Mouse (Mus musculus) MEL (cell line): ENCODE measurements around the gene E2f2. TPM values are rescaled to one million over a fixed set of nuclear protein-coding genes. Genes with fewer than 3 reads are reported as not detected.

Source experiments
- DNase-seq: peaks from one replicate; pipeline ENCODE4 v3.0.0; 2011; ENCODE audit warnings: low read depth, low spot score
- H3K27ac ChIP-seq: 2 replicates; pipeline ENCODE4 v1.5.1; 2012; ENCODE audit warnings: low read depth, mild to moderate bottlenecking, control low read depth, low read length, moderate library complexity; ENCODE audit not compliant: control insufficient read depth
- H3K27me3 ChIP-seq, 2 experiments: fragments of 150-350 bp in 1 of 2; sonication (generic) in 1 of 2; 2 replicates each; pipeline ENCODE4 v1.6.1; 2012; ENCODE audit warnings: low read length in 2 of 2, mild to moderate bottlenecking in 2 of 2, improper control_type of control experiment in 1 of 2, moderate library complexity in 1 of 2; ENCODE audit not compliant: insufficient read depth in 2 of 2, control insufficient read depth in 1 of 2
- H3K36me3 ChIP-seq, 2 experiments: 2 replicates each; pipeline ENCODE4 v1.6.1; 2012 to 2014; ENCODE audit warnings: low read length in 2 of 2, improper control_type of control experiment in 1 of 2, inconsistent platforms in 1 of 2, mild to moderate bottlenecking in 1 of 2; ENCODE audit not compliant: insufficient read depth in 2 of 2, control insufficient read depth in 1 of 2
- H3K4me1 ChIP-seq, 2 experiments: fragments of 150-350 bp in 1 of 2; sonication (generic) in 1 of 2; 2 replicates each; pipeline ENCODE4 v1.6.1; 2012; ENCODE audit warnings: low read length in 2 of 2, improper control_type of control experiment in 1 of 2, mild to moderate bottlenecking in 1 of 2; ENCODE audit not compliant: insufficient read depth in 2 of 2, control insufficient read depth in 1 of 2
- H3K4me3 ChIP-seq, 2 experiments: fragments of 150-350 bp in 1 of 2; sonication (generic) in 1 of 2; 2 replicates each; pipeline ENCODE4 v1.5.1; 2012; ENCODE audit warnings: low read depth in 2 of 2, low read length in 2 of 2, mild to moderate bottlenecking in 2 of 2, moderate library complexity in 2 of 2, control low read depth in 1 of 2, improper control_type of control experiment in 1 of 2; ENCODE audit not compliant: control insufficient read depth in 1 of 2, insufficient read depth in 1 of 2
- H3K79me2 ChIP-seq: 2 replicates; pipeline ENCODE4 v1.6.1; 2012; ENCODE audit warnings: mild to moderate bottlenecking, low read length, moderate library complexity; ENCODE audit not compliant: control insufficient read depth, poor library complexity, insufficient read depth
- H3K9ac ChIP-seq: 2 replicates; pipeline ENCODE4 v1.6.1; 2012; ENCODE audit warnings: low read depth, mild to moderate bottlenecking, control low read depth, low read length, moderate library complexity; ENCODE audit not compliant: control insufficient read depth, poor library complexity, severe bottlenecking
- H3K9me3 ChIP-seq: fragments of 150-350 bp; sonication (generic); replicated peaks from 2 replicates; pipeline ENCODE4 v1.6.1; 2012; ENCODE audit warnings: mild to moderate bottlenecking, low read length, improper control_type of control experiment, moderate library complexity; ENCODE audit not compliant: insufficient read depth
- CHD2 ChIP-seq: IDR thresholded peaks from 2 replicates; pipeline ENCODE4 v1.6.1; 2011; ENCODE audit warnings: low read length, improper control_type of control experiment
- CTCF ChIP-seq, 3 experiments: IDR thresholded peaks in 2 of 3; conservative IDR thresholded peaks in 1 of 3; 2 replicates each; pipeline ENCODE4 v1.5.1; 2011 to 2012; ENCODE audit warnings: low read length in 3 of 3, low read depth in 2 of 3, mild to moderate bottlenecking in 2 of 3, improper control_type of control experiment in 1 of 3, inconsistent platforms in 1 of 3, mixed read lengths in 1 of 3, moderate library complexity in 1 of 3; ENCODE audit not compliant: control insufficient read depth in 1 of 3, insufficient read depth in 1 of 3, poor library complexity in 1 of 3, severe bottlenecking in 1 of 3
- ELF1 ChIP-seq: IDR thresholded peaks from 2 replicates; pipeline ENCODE4 v1.6.1; 2014; ENCODE audit warnings: low read depth, mild to moderate bottlenecking, inconsistent platforms, low read length, improper control_type of control experiment, moderate library complexity
- GABPA ChIP-seq: IDR thresholded peaks from 2 replicates; pipeline ENCODE4 v1.6.1; 2012; ENCODE audit warnings: low read depth, mild to moderate bottlenecking, inconsistent platforms, low read length, improper control_type of control experiment, moderate library complexity
- GATA1 ChIP-seq: IDR thresholded peaks from 2 replicates; pipeline ENCODE4 v1.6.1; 2011; ENCODE audit warnings: low read depth, low read length, improper control_type of control experiment
- JUND ChIP-seq: IDR thresholded peaks from 2 replicates; pipeline ENCODE4 v1.6.1; 2011; ENCODE audit warnings: low read depth, mild to moderate bottlenecking, improper control_type of control experiment, low read length
- MAFK ChIP-seq: IDR thresholded peaks from 2 replicates; pipeline ENCODE4 v1.6.1; 2011; ENCODE audit warnings: low read depth, mild to moderate bottlenecking, low read length, improper control_type of control experiment, borderline replicate concordance
- MAX ChIP-seq: IDR thresholded peaks from 2 replicates; pipeline ENCODE4 v1.6.1; 2011; ENCODE audit warnings: low read length, improper control_type of control experiment
- MXI1 ChIP-seq: IDR thresholded peaks from 2 replicates; pipeline ENCODE4 v1.6.1; 2011; ENCODE audit warnings: mild to moderate bottlenecking, low read depth, low read length, improper control_type of control experiment
- MYC ChIP-seq: IDR thresholded peaks from 2 replicates; pipeline ENCODE4 v1.6.1; 2011; ENCODE audit warnings: low read depth, mild to moderate bottlenecking, low read length, improper control_type of control experiment, moderate library complexity
- NELFE ChIP-seq: IDR thresholded peaks from 2 replicates; pipeline ENCODE4 v1.6.1; 2011; ENCODE audit warnings: low read depth, low read length, improper control_type of control experiment
- NRF1 ChIP-seq: IDR thresholded peaks from 2 replicates; pipeline ENCODE4 v1.6.1; 2014; ENCODE audit warnings: low read depth, mild to moderate bottlenecking, inconsistent platforms, low read length, improper control_type of control experiment, moderate library complexity; ENCODE audit not compliant: poor library complexity, insufficient read depth, severe bottlenecking
- POLR2AphosphoS2 ChIP-seq: IDR thresholded peaks from 2 replicates; pipeline ENCODE4 v1.6.1; 2011; ENCODE audit warnings: low read length, improper control_type of control experiment
- RCOR1 ChIP-seq: IDR thresholded peaks from 2 replicates; pipeline ENCODE4 v1.6.1; 2012; ENCODE audit warnings: low read depth, mild to moderate bottlenecking, inconsistent platforms, low read length, improper control_type of control experiment
- SIN3A ChIP-seq: IDR thresholded peaks from 2 replicates; pipeline ENCODE4 v1.6.1; 2012; ENCODE audit warnings: low read length, improper control_type of control experiment, inconsistent platforms
- TAL1 ChIP-seq: IDR thresholded peaks from 2 replicates; pipeline ENCODE4 v1.6.1; 2012; ENCODE audit warnings: mild to moderate bottlenecking, inconsistent platforms, low read length, moderate library complexity, mixed read lengths
- TCF12 ChIP-seq: IDR thresholded peaks from 2 replicates; pipeline ENCODE4 v1.6.1; 2014; ENCODE audit warnings: low read depth, mild to moderate bottlenecking, inconsistent platforms, low read length, improper control_type of control experiment, moderate library complexity
- UBTF ChIP-seq: IDR thresholded peaks from 2 replicates; pipeline ENCODE4 v1.6.1; 2012; ENCODE audit warnings: low read depth, mild to moderate bottlenecking, inconsistent platforms, low read length, improper control_type of control experiment, moderate library complexity, borderline replicate concordance; ENCODE audit not compliant: insufficient read depth
- USF1 ChIP-seq: IDR thresholded peaks from 2 replicates; pipeline ENCODE4 v1.6.1; 2014; ENCODE audit warnings: low read depth, mild to moderate bottlenecking, inconsistent platforms, low read length, improper control_type of control experiment, moderate library complexity
- ZC3H11A ChIP-seq: IDR thresholded peaks from 2 replicates; pipeline ENCODE4 v1.6.1; 2012; ENCODE audit warnings: low read depth, mild to moderate bottlenecking, inconsistent platforms, low read length, improper control_type of control experiment
- ZNF384 ChIP-seq: IDR thresholded peaks from 2 replicates; pipeline ENCODE4 v1.6.1; 2012; ENCODE audit warnings: low read depth, mild to moderate bottlenecking, inconsistent platforms, low read length, improper control_type of control experiment
- polyA plus RNA-seq, 2 experiments: library from polyadenylated mRNA; stranded (reverse) in 1 of 2; unstranded in 1 of 2; fragments of >175 nt in 1 of 2; fragments of >200 nt in 1 of 2; gene quantifications; 2 replicates each; pipeline versions ENCODE4 v1.2.1 to v1.2.4; 2012; ENCODE audit warnings: low replicate concordance in 2 of 2, low read depth in 1 of 2; ENCODE audit not compliant: insufficient read length in 2 of 2, insufficient read depth in 1 of 2, missing spikeins in 1 of 2
- total RNA-seq: library from RNA; depleted of rRNA; stranded (reverse); fragments of 300-350 nt; gene quantifications from 2 replicates; pipeline ENCODE4 v1.2.3, GENCODE M21; 2012

The E2f2 gene
- total and polyA plus RNA-seq, 3 experiments = 11.2 to 25.4 TPM; not detected in 1

- no peaks in the 10 kb centered on the region for H3K9me3 ChIP-seq
- TF ChIP-seq ZNF384 = no peak
- no peak for TF ChIP-seq GATA1
- TF ChIP-seq UBTF = no peak
- no peak for TF ChIP-seq POLR2AphosphoS2
- TF ChIP-seq NRF1 = no peak
- no peak for TF ChIP-seq TCF12
- no peak for TF ChIP-seq GABPA
- TF ChIP-seq SIN3A = no peak
- TF ChIP-seq MAX = no peak
- no peak for TF ChIP-seq TAL1
- TF ChIP-seq CTCF (IDR thresholded peaks at IDR 0.05 in 2 of 3, conservative IDR thresholded peaks at IDR 0.05 in 1 of 3; ENCODE audit: control insufficient read depth in 1 of 3, insufficient read depth in 1 of 3, low read depth in 2 of 3, low read length in 3 of 3, poor library complexity in 1 of 3, severe bottlenecking in 1 of 3) = no peak
- no peak for TF ChIP-seq MXI1
- TF ChIP-seq ZC3H11A = no peak
- no peak for TF ChIP-seq NELFE
- no peak for TF ChIP-seq RCOR1
- TF ChIP-seq JUND = no peak
- no peak for TF ChIP-seq MAFK
- no peak for TF ChIP-seq CHD2
- TF ChIP-seq ELF1 = no peak
- no peak for TF ChIP-seq USF1
- H3K4me1 ChIP-seq = peaks cover 2 to 10% of the 10 kb centered on the region in 2 experiments; a peak in 2 of 4 replicates
- H3K9ac ChIP-seq = peak overlapping the region; percentile 60; the same call in 1 of the 2 replicates
- DNase-seq = no peak
- no peak overlapping the region for H3K27ac ChIP-seq
- peaks cover 0 to 3% of the 10 kb centered on the region in 2 experiments; a peak in 1 of 4 replicates for H3K36me3 ChIP-seq
- H3K27me3 ChIP-seq = peaks cover 0 to 23% of the 10 kb centered on the region in 2 experiments; a peak in 3 of 4 replicates
- H3K4me3 ChIP-seq = peak overlapping the region; percentile 47 to 66; a peak in 3 of 4 replicates
- no peaks in the 10 kb centered on the region; the same call in 1 of the 2 replicates for H3K79me2 ChIP-seq
Observed at GRCm38 (mm10) chr4:136206943-136207342, 34.7 kb downstream of the E2f2 start.

DNA sequence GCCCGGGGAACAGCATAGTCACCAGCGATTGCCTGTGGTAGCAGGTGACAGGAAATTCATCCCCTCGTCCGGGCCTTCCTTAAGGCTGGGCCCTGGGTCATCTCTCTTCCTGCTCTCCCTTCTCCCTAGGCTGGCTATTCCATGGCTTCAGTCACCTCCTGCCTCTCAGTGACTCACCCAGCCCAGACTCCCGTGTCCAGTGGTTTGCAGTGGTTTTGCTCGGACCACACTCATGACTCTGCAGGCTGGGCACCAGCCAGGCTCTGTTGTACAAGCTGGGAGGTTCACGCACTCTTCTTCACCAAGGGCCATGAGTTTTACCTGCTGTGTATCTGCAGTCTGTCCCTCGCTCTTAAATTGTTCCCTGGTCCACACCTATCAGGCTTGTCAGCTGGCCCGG is 38.7 kb downstream of the E2f2 start:
- no peak for TF ChIP-seq MYC
- H3K79me2 ChIP-seq = no peaks in the 10 kb centered on the region; the same call in 1 of the 2 replicates
- H3K36me3 ChIP-seq = no peaks in the 10 kb centered on the region
- no peak overlapping the region for H3K9ac ChIP-seq
- no peak overlapping the region for H3K4me3 ChIP-seq
- peaks cover 2 to 24% of the 10 kb centered on the region in 2 experiments for H3K27me3 ChIP-seq
- no peak overlapping the region for H3K27ac ChIP-seq
- H3K4me1 ChIP-seq = peaks cover 0 to 6% of the 10 kb centered on the region in 2 experiments; a peak in 1 of 4 replicates
- H3K9me3 ChIP-seq = no peaks in the 10 kb centered on the region
- no peak for DNase-seq
